Mouse (Mus musculus): ENCODE results near the gene Ddx20. TPM values are rescaled to one million over a fixed set of nuclear protein-coding genes. Genes with fewer than 3 reads are reported as not detected.

The Ddx20 gene
- 7.7 TPM for polyA plus RNA-seq (2017; shearing (Covaris generic))

GRCm38 (mm10) chr3:105687324-105688060, at the start of gene Ddx20:
Gene Ddx20 (minus strand): TSS chr3:105687574.

DNA sequence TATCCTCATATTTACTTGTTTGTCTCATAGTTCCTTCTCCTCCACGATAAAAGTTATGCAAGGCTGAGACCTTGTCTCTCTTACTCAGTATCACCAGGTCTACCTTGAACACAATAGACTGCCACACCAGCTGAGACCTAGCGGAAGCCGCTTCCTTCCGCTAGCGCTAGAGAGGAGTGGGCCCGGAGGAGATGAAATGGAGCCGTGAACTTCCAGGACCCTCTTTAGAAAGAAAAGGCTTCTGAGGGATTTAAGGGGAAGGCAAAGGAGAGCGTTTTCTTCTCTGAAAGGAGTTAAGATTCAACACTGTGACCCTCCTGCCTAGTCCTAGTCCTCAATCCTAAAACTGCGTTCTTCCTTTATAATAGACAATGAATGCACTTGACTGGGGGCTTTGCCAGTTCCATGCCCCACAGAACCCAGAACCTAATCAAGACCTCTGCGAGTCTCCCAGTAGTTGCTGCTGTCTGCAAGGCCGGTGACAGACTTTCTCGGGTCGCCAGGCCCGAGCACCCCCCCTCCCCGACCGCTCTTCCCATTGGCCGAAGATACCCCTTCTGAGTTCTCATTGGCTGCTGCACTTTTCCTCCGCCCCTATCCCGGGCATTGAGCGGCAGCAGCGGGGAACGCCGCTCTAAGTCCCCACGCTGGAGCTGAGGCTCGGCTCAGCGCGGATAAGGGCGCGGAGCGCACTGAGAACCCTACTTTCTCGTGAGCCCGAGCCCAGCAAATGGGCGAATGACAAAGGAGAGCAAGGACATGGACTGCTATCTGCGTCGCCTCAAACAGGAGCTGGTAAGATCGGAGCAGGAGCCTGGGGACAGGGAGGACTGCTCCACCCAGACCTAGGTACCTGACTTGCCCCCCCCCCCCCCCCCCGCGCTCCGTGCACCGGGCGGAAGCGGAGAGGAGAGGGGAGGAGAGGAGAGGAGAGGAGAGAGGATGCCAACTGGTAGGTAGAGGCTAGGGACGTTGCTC, 16.9 kb upstream of the Ddx20 start, which contains the start of gene Inka2:
Gene Inka2 (plus strand): TSS at position 569 of the 978 bp plus-strand sequence.

Other genes starting within 250 kb of the Ddx20 start
- gene Kcnd3, start 235.2 kb downstream of the Ddx20 start, polyA plus RNA-seq (2017; shearing (Covaris generic)): not detected
- 3.3 TPM for gene Inka2, start 17.0 kb upstream of the Ddx20 start, polyA plus RNA-seq (2017; shearing (Covaris generic))
- 293 TPM for gene Rap1a, start 113.8 kb upstream of the Ddx20 start, polyA plus RNA-seq (2017; shearing (Covaris generic))
- 0.42 TPM for gene Adora3, start 183.3 kb upstream of the Ddx20 start, polyA plus RNA-seq (2017; shearing (Covaris generic))
- gene Tmigd3, start 183.3 kb upstream of the Ddx20 start, polyA plus RNA-seq (2017; shearing (Covaris generic)): not detected
- gene I830077J02Rik, start 245.1 kb upstream of the Ddx20 start, polyA plus RNA-seq (2017; shearing (Covaris generic)): 0.43 TPM

Data from CD4-positive, CD25-positive, alpha-beta regulatory T cell, adult 9 weeks (primary cell).